In genomic region chr5:138085421-138085911, GRCm38 (mm10) we compare ENCODE assay signal across 8 mouse cellular contexts. TPM values are rescaled to one million over a fixed set of nuclear protein-coding genes. Genes with fewer than 3 reads are reported as not detected.
DNase-seq lines count a peak whose midpoint lies in the region; ATAC-seq and TF ChIP-seq lines count a peak whose summit lies in the region.

No protein-coding gene starts in this region.

- no peak for TF ChIP-seq CTCF in embryonic fibroblast, embryonic 13.5 days (IDR thresholded peaks at IDR 0.05; ENCODE audit: borderline replicate concordance, insufficient read depth, low read length)
- no peak for TF ChIP-seq CTCF in liver, embryonic 14.5 days (IDR thresholded peaks at IDR 0.05; ENCODE audit: low read depth)

- peaks cover 22% of the 10 kb centered on the region for H3K36me3 ChIP-seq in heart, embryonic 14.5 days (ENCODE audit: control insufficient read depth, insufficient read depth, low read length)
- no peaks in the 10 kb centered on the region; the same call in 1 of the 2 replicates for H3K36me3 ChIP-seq in liver, embryonic 14.5 days (replicated peaks; ENCODE audit: control insufficient read depth, insufficient read depth, low read depth)
- peaks cover 19% of the 10 kb centered on the region for H3K36me3 ChIP-seq in neural tube, embryonic 13.5 days

- H3K9me3 ChIP-seq in heart, embryonic 14.5 days (ENCODE audit: control insufficient read depth, low read length), result no peaks in the 10 kb centered on the region
- H3K9me3 ChIP-seq in liver, embryonic 14.5 days (ENCODE audit: control insufficient read depth, low read length), result no peaks in the 10 kb centered on the region
- no peaks in the 10 kb centered on the region for H3K9me3 ChIP-seq in neural tube, embryonic 13.5 days

- peaks cover 0 to 14% of the 10 kb centered on the region in 2 experiments; a peak in 2 of 4 replicates for H3K4me1 ChIP-seq in heart, embryonic 14.5 days (ENCODE audit: control insufficient read depth in 2 of 2, insufficient read depth in 2 of 2, low read length in 2 of 2)
- no peaks in the 10 kb centered on the region; the same call in 1 of the 2 replicates for H3K4me1 ChIP-seq in embryonic fibroblast, embryonic 13.5 days (ENCODE audit: control insufficient read depth, insufficient read depth, low read length)
- H3K4me1 ChIP-seq in liver, embryonic 14.5 days (replicated peaks; ENCODE audit: control insufficient read depth in 2 of 2, insufficient read depth in 2 of 2, low read length in 1 of 2), result peaks cover 19 to 21% of the 10 kb centered on the region in 2 experiments
- H3K4me1 ChIP-seq in neural tube, embryonic 13.5 days (replicated peaks), result peaks cover 37% of the 10 kb centered on the region

- DNase-seq in heart, postnatal 36 days, result no peak
- peak; percentile 13 for DNase-seq in MEL-GATA-1-ER (ENCODE audit: extremely low read depth, low read depth)
- peak in 1 of 3 experiments; percentile 4 for DNase-seq in liver, embryonic 14.5 days (ENCODE audit: low read depth in 3 of 3, low spot score in 3 of 3)
- DNase-seq in gastrocnemius, postnatal 14 days, result no peak

- no peak for TF ChIP-seq EP300 in liver, embryonic 14.5 days (IDR thresholded peaks at IDR 0.05; ENCODE audit: low read depth)

- WGBS in heart, embryonic 14.5 days, result under 1% methylated on average over 18 of the region's 18 CpGs
- WGBS in liver, embryonic 14.5 days (ENCODE audit: insufficient replicate concordance), result under 1% methylated on average over 18 of the region's 18 CpGs
- WGBS in neural tube, embryonic 13.5 days, result 0% methylated on average over 18 of the region's 18 CpGs

- peak overlapping the region; percentile 92 for H3K4me2 ChIP-seq in heart, embryonic 14.5 days (ENCODE audit: low read length)
- H3K4me2 ChIP-seq in liver, embryonic 14.5 days (ENCODE audit: low read depth), result peak overlapping the region; percentile 89
- H3K4me2 ChIP-seq in neural tube, embryonic 13.5 days, result peak overlapping the region; percentile 87

- peak overlapping the region; percentile 67 to 81; a peak in 3 of 4 replicates for H3K27ac ChIP-seq in heart, embryonic 14.5 days (replicated peaks in 1 of 2; ENCODE audit: control insufficient read depth in 1 of 2, insufficient read depth in 1 of 2, low read depth in 2 of 2, low read length in 2 of 2)
- peak overlapping the region; percentile 6; the same call in 1 of the 2 replicates for H3K27ac ChIP-seq in embryonic fibroblast, embryonic 13.5 days (ENCODE audit: insufficient read depth, low read length)
- peak overlapping the region; percentile 6 for H3K27ac ChIP-seq in liver, embryonic 14.5 days
- peak overlapping the region; percentile 95 for H3K27ac ChIP-seq in neural tube, embryonic 13.5 days (replicated peaks)

- no peaks in the 10 kb centered on the region for H3K27me3 ChIP-seq in heart, embryonic 14.5 days (ENCODE audit: control insufficient read depth, insufficient read depth, low read length)
- H3K27me3 ChIP-seq in liver, embryonic 14.5 days (ENCODE audit: control insufficient read depth, insufficient read depth, low read length), result no peaks in the 10 kb centered on the region
- no peaks in the 10 kb centered on the region for H3K27me3 ChIP-seq in neural tube, embryonic 13.5 days

- H3K4me3 ChIP-seq in heart, embryonic 14.5 days (ENCODE audit: control insufficient read depth in 1 of 2, insufficient read depth in 1 of 2, low read depth in 1 of 2, low read length in 2 of 2), result peak overlapping the region; percentile 70 to 87
- peak overlapping the region; percentile 63 for H3K4me3 ChIP-seq in embryonic fibroblast, embryonic 13.5 days (ENCODE audit: insufficient read depth, low read length)
- peak overlapping the region; percentile 77 to 85 for H3K4me3 ChIP-seq in liver, embryonic 14.5 days (ENCODE audit: insufficient read depth in 1 of 2, low read depth in 2 of 2, low read length in 2 of 2)
- peak overlapping the region; percentile 95 for H3K4me3 ChIP-seq in neural tube, embryonic 13.5 days

- peak overlapping the region; percentile 98 for H3K9ac ChIP-seq in heart, embryonic 14.5 days (ENCODE audit: low read length)
- H3K9ac ChIP-seq in liver, embryonic 14.5 days (replicated peaks), result peak overlapping the region; percentile 90
- peak overlapping the region; percentile 99 for H3K9ac ChIP-seq in neural tube, embryonic 13.5 days

- intact Hi-C loops in heart, postnatal 36 days (cut with DNase I), result loop anchor here (1.0 kb wide), 1 partner anchor 70 kb away; the partner anchor contains the start of gene Zfp113
- intact Hi-C loops in gastrocnemius, postnatal 14 days (cut with DNase I; ENCODE audit: low total_unique reads), result no loop called here

- TF ChIP-seq POLR2A in embryonic fibroblast, embryonic 13.5 days (IDR thresholded peaks at IDR 0.05; ENCODE audit: low read depth, low read length), result no peak

- peak; percentile 6; the same call in 1 of the 2 replicates for ATAC-seq in heart, embryonic 14.5 days (ENCODE audit: insufficient number of reproducible peaks, insufficient read depth, low FRiP score, low read depth)
- peak; percentile 47 for ATAC-seq in inflammation-experienced regulatory T-cells, adult 6 months
- peak; percentile 12; the same call in 1 of the 2 replicates for ATAC-seq in liver, embryonic 14.5 days (ENCODE audit: insufficient read depth)
- ATAC-seq in neural tube, embryonic 13.5 days (ENCODE audit: low read depth), result peak; percentile 40

RNA-seq across cellular contexts. Expression of gene Zkscan1, which starts 0.6 kb away (rescaled TPM):
- polyA plus RNA-seq in heart, embryonic 14.5 days (2014; fragmentation: Nextera tagmentation; extraction: Ambion mirVana), result 13.3 and 13.8 TPM in 2 replicates
- 10 to 100 TPM; 14.1 to 15.1 TPM for total RNA-seq in heart, postnatal 36 days (2021)
- 24.1 and 25.2 TPM in 2 replicates for polyA plus RNA-seq in embryonic fibroblast, embryonic 13.5 days (2011; ENCODE audit: insufficient read length, low read depth, missing spikeins)
- polyA plus RNA-seq in inflammation-experienced regulatory T-cells, adult 6 months (2017; shearing (Covaris generic)), result 10 to 100 TPM in 2 of 3 experiments, 1 to 10 TPM in 1; 9.7 to 11.1 (median 11.0) TPM
- 1.5 and 2.2 TPM in 2 replicates for polyA plus RNA-seq in liver, embryonic 14.5 days (2012; rRNA removed)
- polyA plus RNA-seq in liver, embryonic 14.5 days (2014; fragmentation: Nextera tagmentation; extraction: Ambion mirVana), result 4.7 and 4.9 TPM in 2 replicates
- polyA plus RNA-seq in neural tube, embryonic 13.5 days (2015; fragmentation: Nextera tagmentation; extraction: Ambion mirVana), result 26.1 and 26.5 TPM in 2 replicates
- 10 to 100 TPM; 10.8 to 11.2 TPM for total RNA-seq in gastrocnemius, postnatal 14 days (2021)

RNA-seq across cellular contexts. Expression of gene Zscan21, which starts 31.2 kb away (rescaled TPM):
- 40.0 and 40.4 TPM in 2 replicates for polyA plus RNA-seq in heart, embryonic 14.5 days (2014; fragmentation: Nextera tagmentation; extraction: Ambion mirVana)
- total RNA-seq in heart, postnatal 36 days (2021), result 10 to 100 TPM; 10.7 to 13.6 TPM
- 15.0 and 22.2 TPM in 2 replicates for polyA plus RNA-seq in embryonic fibroblast, embryonic 13.5 days (2011; ENCODE audit: insufficient read length, low read depth, missing spikeins)
- 10 to 100 TPM; 18.6 to 21.0 (median 19.1) TPM for polyA plus RNA-seq in inflammation-experienced regulatory T-cells, adult 6 months (2017; shearing (Covaris generic))
- 5.3 and 7.7 TPM in 2 replicates for polyA plus RNA-seq in liver, embryonic 14.5 days (2012; rRNA removed)
- 13.3 and 13.9 TPM in 2 replicates for polyA plus RNA-seq in liver, embryonic 14.5 days (2014; fragmentation: Nextera tagmentation; extraction: Ambion mirVana)
- polyA plus RNA-seq in neural tube, embryonic 13.5 days (2015; fragmentation: Nextera tagmentation; extraction: Ambion mirVana), result 96.3 and 98.2 TPM in 2 replicates
- total RNA-seq in gastrocnemius, postnatal 14 days (2021), result 10 to 100 TPM; 10.3 to 10.6 TPM

RNA-seq across cellular contexts. Expression of gene Smok3c, which starts 32.5 kb away (rescaled TPM):
- not detected in 2 replicates for polyA plus RNA-seq in heart, embryonic 14.5 days (2014; fragmentation: Nextera tagmentation; extraction: Ambion mirVana)
- total RNA-seq in heart, postnatal 36 days (2021), result not detected
- polyA plus RNA-seq in embryonic fibroblast, embryonic 13.5 days (2011; ENCODE audit: insufficient read length, low read depth, missing spikeins), result not detected in 2 replicates
- not detected for polyA plus RNA-seq in inflammation-experienced regulatory T-cells, adult 6 months (2017; shearing (Covaris generic))
- polyA plus RNA-seq in liver, embryonic 14.5 days (2012; rRNA removed), result not detected in 2 replicates
- polyA plus RNA-seq in liver, embryonic 14.5 days (2014; fragmentation: Nextera tagmentation; extraction: Ambion mirVana), result not detected in 2 replicates
- polyA plus RNA-seq in neural tube, embryonic 13.5 days (2015; fragmentation: Nextera tagmentation; extraction: Ambion mirVana), result not detected in 2 replicates
- not detected for total RNA-seq in gastrocnemius, postnatal 14 days (2021)

Comparison
In these comparisons a context has a peak if more than half of its experiments do, and no peak if none do; other contexts are left out.
1. H3K27ac ChIP-seq: peak in every context shown above with its lines; median percentile 95 in neural tube, embryonic 13.5 days; 74 in heart, embryonic 14.5 days; 6 in embryonic fibroblast, embryonic 13.5 days; 6 in liver, embryonic 14.5 days.